Mouse (Mus musculus): ENCODE results near the gene Nlrp3. TPM values are rescaled to one million over a fixed set of nuclear protein-coding genes. Genes with fewer than 3 reads are reported as not detected.

The Nlrp3 gene
- polyA plus RNA-seq, 1 experiment from 2014 or later, result 0.80 TPM

GRCm38 (mm10) chr11:59514789-59515188 is 26.6 kb upstream of the Nlrp3 start:
- 60% methylated on average over 3 of the region's 3 CpGs for WGBS (ENCODE audit: insufficient replicate concordance)

GRCm38 (mm10) chr11:59517441-59517840 is 23.9 kb upstream of the Nlrp3 start:
- H3K9me3 ChIP-seq (ENCODE audit: low read length), result no peaks in the 10 kb centered on the region
- TF ChIP-seq CTCF (IDR thresholded peaks at IDR 0.05; ENCODE audit: low read depth), result no peak
- TF ChIP-seq EP300 (IDR thresholded peaks at IDR 0.05; ENCODE audit: low read depth), result no peak
- WGBS (ENCODE audit: insufficient replicate concordance), result 79% methylated on average over 1 of the region's 1 CpGs
- no peak for ATAC-seq
- peaks cover 15% of the 10 kb centered on the region for H3K4me1 ChIP-seq (ENCODE audit: insufficient read depth)
- no peak for DNase-seq
- H3K27ac ChIP-seq (ENCODE audit: low read depth), result no peak overlapping the region
- no peaks in the 10 kb centered on the region for H3K27me3 ChIP-seq (ENCODE audit: insufficient read depth, low read length)
- no peak overlapping the region for H3K4me3 ChIP-seq (ENCODE audit: low read depth, low read length)
- no peaks in the 10 kb centered on the region for H3K36me3 ChIP-seq (replicated peaks; ENCODE audit: insufficient read depth, low read length)
- H3K9ac ChIP-seq (replicated peaks), result no peak overlapping the region
- H3K4me2 ChIP-seq (ENCODE audit: low read depth, low read length), result no peak overlapping the region

More at GRCm38 (mm10) chr11:59514789-59515188, 26.6 kb upstream of the Nlrp3 start:
- Histone ChIP-seq H3K27me3 (ENCODE audit: insufficient read depth, low read length) (no peaks in the 10 kb centered on the region), H3K36me3 (replicated peaks; ENCODE audit: insufficient read depth, low read length) (no peaks in the 10 kb centered on the region), H3K9me3 (ENCODE audit: low read length) (no peaks in the 10 kb centered on the region), H3K4me3 (ENCODE audit: low read depth, low read length) (no peak overlapping the region), H3K27ac (ENCODE audit: low read depth) (peak overlapping the region; percentile 55; the same call in 1 of the 2 replicates), H3K4me1 (ENCODE audit: insufficient read depth) (peaks cover 14% of the 10 kb centered on the region), H3K9ac (replicated peaks) (no peak overlapping the region), H3K4me2 (ENCODE audit: low read depth, low read length) (no peak overlapping the region)
- DNase-seq (no peak), ATAC-seq (no peak)
- TF ChIP-seq CTCF (IDR thresholded peaks at IDR 0.05; ENCODE audit: low read depth), result no peak
- no peak for TF ChIP-seq EP300 (IDR thresholded peaks at IDR 0.05; ENCODE audit: low read depth)

GRCm38 (mm10) chr11:59518226-59518625 is 23.1 kb upstream of the Nlrp3 start:
- Histone ChIP-seq H3K4me2 (ENCODE audit: low read depth, low read length) (no peak overlapping the region), H3K4me3 (ENCODE audit: low read depth, low read length) (no peak overlapping the region), H3K9ac (replicated peaks) (no peak overlapping the region), H3K36me3 (replicated peaks; ENCODE audit: insufficient read depth, low read length) (no peaks in the 10 kb centered on the region), H3K27me3 (ENCODE audit: insufficient read depth, low read length) (no peaks in the 10 kb centered on the region), H3K27ac (ENCODE audit: low read depth) (0 out of 2 replicates have a peak overlapping the region, but pooled peaks have one; percentile 11), H3K9me3 (ENCODE audit: low read length) (no peaks in the 10 kb centered on the region), H3K4me1 (ENCODE audit: insufficient read depth) (peaks cover 14% of the 10 kb centered on the region)
- ATAC-seq, result peak; percentile 63
- 29% methylated on average over 10 of the region's 10 CpGs for WGBS (ENCODE audit: insufficient replicate concordance)
- TF ChIP-seq EP300 (IDR thresholded peaks at IDR 0.05; ENCODE audit: low read depth) (no peak), CTCF (IDR thresholded peaks at IDR 0.05; ENCODE audit: low read depth) (no peak)
- DNase-seq, result peak; percentile 48

GRCm38 (mm10) chr11:59519741-59520495 is 21.4 kb upstream of the Nlrp3 start:
- WGBS (ENCODE audit: insufficient replicate concordance), result 62% methylated on average over 6 of the region's 6 CpGs
- peak; percentile 82 for ATAC-seq

GRCm38 (mm10) chr11:59524150-59524549 is 17.2 kb upstream of the Nlrp3 start:
- no peak for ATAC-seq
- 93% methylated on average over 2 of the region's 2 CpGs for WGBS (ENCODE audit: insufficient replicate concordance)
- Histone ChIP-seq H3K27me3 (ENCODE audit: insufficient read depth, low read length) (no peaks in the 10 kb centered on the region), H3K4me2 (ENCODE audit: low read depth, low read length) (no peak overlapping the region), H3K9me3 (ENCODE audit: low read length) (no peaks in the 10 kb centered on the region), H3K4me3 (ENCODE audit: low read depth, low read length) (no peak overlapping the region), H3K4me1 (ENCODE audit: insufficient read depth) (peaks cover 8% of the 10 kb centered on the region; the same call in 1 of the 2 replicates), H3K36me3 (replicated peaks; ENCODE audit: insufficient read depth, low read length) (no peaks in the 10 kb centered on the region), H3K27ac (ENCODE audit: low read depth) (no peak overlapping the region), H3K9ac (replicated peaks) (no peak overlapping the region)
- DNase-seq, result no peak
- TF ChIP-seq EP300 (IDR thresholded peaks at IDR 0.05; ENCODE audit: low read depth) (no peak), CTCF (IDR thresholded peaks at IDR 0.05; ENCODE audit: low read depth) (peak; percentile 23; the same call in 1 of the 2 replicates)

More at GRCm38 (mm10) chr11:59519741-59520495, 21.4 kb upstream of the Nlrp3 start:
- Histone ChIP-seq H3K4me1 (ENCODE audit: insufficient read depth) (peaks cover 14% of the 10 kb centered on the region), H3K9ac (replicated peaks) (no peak overlapping the region), H3K9me3 (ENCODE audit: low read length) (no peaks in the 10 kb centered on the region), H3K4me2 (ENCODE audit: low read depth, low read length) (no peak overlapping the region), H3K36me3 (replicated peaks; ENCODE audit: insufficient read depth, low read length) (no peaks in the 10 kb centered on the region), H3K27me3 (ENCODE audit: insufficient read depth, low read length) (no peaks in the 10 kb centered on the region), H3K27ac (ENCODE audit: low read depth) (peak overlapping the region; percentile 51), H3K4me3 (ENCODE audit: low read depth, low read length) (no peak overlapping the region)
- TF ChIP-seq CTCF (IDR thresholded peaks at IDR 0.05; ENCODE audit: low read depth) (no peak), EP300 (IDR thresholded peaks at IDR 0.05; ENCODE audit: low read depth) (no peak)
- peak; percentile 31 for DNase-seq

- Histone ChIP-seq H3K4me2 (ENCODE audit: low read depth, low read length) (no peak overlapping the region), H3K36me3 (replicated peaks; ENCODE audit: insufficient read depth, low read length) (no peaks in the 10 kb centered on the region), H3K4me3 (ENCODE audit: low read depth, low read length) (no peak overlapping the region), H3K4me1 (ENCODE audit: insufficient read depth) (no peaks in the 10 kb centered on the region), H3K27me3 (ENCODE audit: insufficient read depth, low read length) (no peaks in the 10 kb centered on the region), H3K9me3 (ENCODE audit: low read length) (no peaks in the 10 kb centered on the region), H3K27ac (ENCODE audit: low read depth) (no peak overlapping the region), H3K9ac (replicated peaks) (no peak overlapping the region)
- peak; percentile 72 for DNase-seq
- 9% methylated on average over 10 of the region's 10 CpGs for WGBS (ENCODE audit: insufficient replicate concordance)
- peak; percentile 68 for ATAC-seq
- peak; percentile 91 for TF ChIP-seq CTCF (IDR thresholded peaks at IDR 0.05; ENCODE audit: low read depth)
- TF ChIP-seq EP300 (IDR thresholded peaks at IDR 0.05; ENCODE audit: low read depth), result no peak
These were observed 16.1 kb upstream of the Nlrp3 start for GRCm38 (mm10) chr11:59525237-59525636.

Data from liver, postnatal 0 days (tissue).